Mouse (Mus musculus): ENCODE measurements at regions not wholly inside any gene's neighbourhood (a gene's known extent, or its start where the extent isn't known, plus 50 kb on each side); places are given as distances from the start of the nearest gene placed in this dataset.
A peak's percentile ranks its signal among the peaks of the same experiment; 100 is the strongest.

DNA sequence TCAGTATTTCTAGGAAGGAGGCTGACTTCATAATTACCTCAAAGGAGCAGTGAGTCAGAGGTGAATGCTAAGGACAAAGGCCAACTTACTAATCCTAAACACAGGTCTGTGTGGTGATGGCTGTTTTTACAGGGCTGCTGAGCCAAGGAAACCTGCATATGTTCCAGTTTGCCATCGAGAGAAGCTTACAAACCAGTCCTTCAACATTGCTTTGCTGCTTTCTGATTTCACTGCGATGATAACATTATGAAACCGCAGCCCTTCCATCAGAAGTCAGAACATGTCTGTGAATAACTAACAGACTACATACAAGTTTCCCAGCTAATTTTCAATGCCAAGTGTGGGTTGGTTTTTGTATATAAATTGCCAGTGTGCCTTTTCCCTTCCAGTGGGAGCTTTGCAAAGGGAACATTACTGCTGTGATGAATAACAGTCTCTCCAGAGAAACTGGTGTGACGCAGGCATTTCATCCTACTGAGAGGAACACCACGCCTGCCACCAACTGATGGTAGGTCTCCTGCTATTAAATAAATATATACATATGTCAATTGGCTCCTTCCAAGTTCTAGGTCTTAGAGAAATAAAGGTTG, 128.9 kb upstream of the Pfn2 start:
- WGBS, result 88% methylated on average over 5 of the region's 5 CpGs
- ATAC-seq (ENCODE audit: insufficient read depth, low FRiP score, low TSS enrichment) (no peak), DNase-seq (ENCODE audit: low spot score) (no peak)
- H3K4me2 ChIP-seq (ENCODE audit: low read depth), result no peak overlapping the region
- H3K9ac ChIP-seq (ENCODE audit: low read length), result no peak overlapping the region
- H3K27ac ChIP-seq (ENCODE audit: low read depth, low read length), result no peak overlapping the region
- H3K27me3 ChIP-seq (ENCODE audit: control insufficient read depth, insufficient read depth, low read length), result no peaks in the 10 kb centered on the region
- H3K9me3 ChIP-seq (ENCODE audit: control insufficient read depth, low read length), result no peaks in the 10 kb centered on the region
- no peaks in the 10 kb centered on the region; the same call in 1 of the 2 replicates for H3K4me1 ChIP-seq (ENCODE audit: control insufficient read depth, insufficient read depth, low read length)
- H3K36me3 ChIP-seq (ENCODE audit: control insufficient read depth, insufficient read depth, low read length), result no peaks in the 10 kb centered on the region
- no peak overlapping the region for H3K4me3 ChIP-seq (ENCODE audit: low read depth, low read length)

DNA sequence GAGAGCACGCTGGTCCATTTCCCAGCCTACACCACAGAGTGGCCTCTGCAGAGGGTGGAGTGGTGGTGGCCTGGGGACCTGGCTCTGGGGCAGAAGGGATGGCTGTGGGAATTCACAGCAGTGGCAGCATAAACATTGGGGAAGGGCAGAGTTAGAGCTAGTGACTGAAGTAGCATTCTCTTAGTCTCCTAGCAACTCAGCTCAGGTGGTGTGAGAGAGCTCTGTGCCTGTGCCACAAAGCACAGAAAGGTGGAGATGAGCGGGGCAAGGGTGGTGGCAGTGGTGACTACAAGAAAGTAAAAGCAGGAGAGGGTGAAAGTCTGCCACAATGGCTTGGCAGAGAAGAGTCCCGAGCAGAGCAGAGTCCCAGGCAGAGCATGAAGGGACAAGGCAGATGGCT, 140.3 kb upstream of the Pfn2 start:
- no peak for DNase-seq (ENCODE audit: low spot score)
- WGBS, result 88% methylated on average over 3 of the region's 3 CpGs
- Histone ChIP-seq H3K9ac (ENCODE audit: low read length) (no peak overlapping the region), H3K4me1 (ENCODE audit: control insufficient read depth, insufficient read depth, low read length) (no peaks in the 10 kb centered on the region), H3K4me3 (ENCODE audit: low read depth, low read length) (no peak overlapping the region), H3K36me3 (ENCODE audit: control insufficient read depth, insufficient read depth, low read length) (no peaks in the 10 kb centered on the region), H3K9me3 (ENCODE audit: control insufficient read depth, low read length) (no peaks in the 10 kb centered on the region), H3K27ac (ENCODE audit: low read depth, low read length) (no peak overlapping the region), H3K27me3 (ENCODE audit: control insufficient read depth, insufficient read depth, low read length) (no peaks in the 10 kb centered on the region), H3K4me2 (ENCODE audit: low read depth) (no peak overlapping the region)
- no peak for ATAC-seq (ENCODE audit: insufficient read depth, low FRiP score, low TSS enrichment)

DNA sequence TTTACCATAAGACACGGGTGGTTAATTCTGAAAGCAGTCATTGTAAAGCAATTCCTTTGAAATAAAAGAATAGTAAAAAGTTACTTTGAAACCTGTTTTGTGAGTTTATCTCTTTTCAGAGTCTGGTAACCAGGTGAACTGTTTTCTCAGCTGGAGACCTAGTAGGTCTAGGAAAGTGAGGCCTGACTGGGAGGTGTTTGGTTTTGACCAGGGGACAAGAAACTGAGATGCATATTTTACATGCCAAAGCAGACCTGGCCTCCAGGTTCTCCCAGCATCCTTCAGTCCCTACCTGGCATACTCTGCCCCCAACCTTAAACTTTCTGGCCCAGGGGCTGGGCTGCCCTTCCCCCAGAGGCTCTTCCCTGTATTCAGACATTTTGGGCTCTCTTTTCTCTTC, 142.9 kb upstream of the Pfn2 start:
- Histone ChIP-seq H3K4me3 (ENCODE audit: low read depth, low read length) (no peak overlapping the region), H3K27ac (ENCODE audit: low read depth, low read length) (no peak overlapping the region), H3K4me2 (ENCODE audit: low read depth) (no peak overlapping the region), H3K4me1 (ENCODE audit: control insufficient read depth, insufficient read depth, low read length) (no peaks in the 10 kb centered on the region), H3K36me3 (ENCODE audit: control insufficient read depth, insufficient read depth, low read length) (no peaks in the 10 kb centered on the region), H3K27me3 (ENCODE audit: control insufficient read depth, insufficient read depth, low read length) (no peaks in the 10 kb centered on the region), H3K9ac (ENCODE audit: low read length) (no peak overlapping the region), H3K9me3 (ENCODE audit: control insufficient read depth, low read length) (no peaks in the 10 kb centered on the region)
- DNase-seq (ENCODE audit: low spot score), result no peak
- no peak for ATAC-seq (ENCODE audit: insufficient read depth, low FRiP score, low TSS enrichment)
- 69% methylated on average over 1 of the region's 1 CpGs for WGBS

- ATAC-seq (ENCODE audit: insufficient read depth, low FRiP score, low TSS enrichment) (no peak), DNase-seq (ENCODE audit: low spot score) (no peak)
- no peak overlapping the region for H3K4me3 ChIP-seq (ENCODE audit: low read depth, low read length)
- H3K4me1 ChIP-seq (ENCODE audit: control insufficient read depth, insufficient read depth, low read length), result no peaks in the 10 kb centered on the region
- WGBS, result 82% methylated on average over 6 of the region's 6 CpGs
- H3K27ac ChIP-seq (ENCODE audit: low read depth, low read length), result no peak overlapping the region
- H3K27me3 ChIP-seq (ENCODE audit: control insufficient read depth, insufficient read depth, low read length), result no peaks in the 10 kb centered on the region
- no peaks in the 10 kb centered on the region for H3K9me3 ChIP-seq (ENCODE audit: control insufficient read depth, low read length)
- H3K4me2 ChIP-seq (ENCODE audit: low read depth), result no peak overlapping the region
- H3K36me3 ChIP-seq (ENCODE audit: control insufficient read depth, insufficient read depth, low read length), result no peaks in the 10 kb centered on the region
- H3K9ac ChIP-seq (ENCODE audit: low read length), result no peak overlapping the region
Observed at GRCm38 (mm10) chr3:57998121-57999102, 150.5 kb upstream of the Pfn2 start.

GRCm38 (mm10) chr3:58002792-58003574, 155.1 kb upstream of the Pfn2 start:
- Histone ChIP-seq H3K27me3 (ENCODE audit: control insufficient read depth, insufficient read depth, low read length) (no peaks in the 10 kb centered on the region), H3K27ac (ENCODE audit: low read depth, low read length) (no peak overlapping the region), H3K9ac (ENCODE audit: low read length) (no peak overlapping the region), H3K36me3 (ENCODE audit: control insufficient read depth, insufficient read depth, low read length) (no peaks in the 10 kb centered on the region), H3K9me3 (ENCODE audit: control insufficient read depth, low read length) (no peaks in the 10 kb centered on the region), H3K4me3 (ENCODE audit: low read depth, low read length) (no peak overlapping the region), H3K4me1 (ENCODE audit: control insufficient read depth, insufficient read depth, low read length) (no peaks in the 10 kb centered on the region), H3K4me2 (ENCODE audit: low read depth) (no peak overlapping the region)
- WGBS, result 52% methylated on average over 7 of the region's 7 CpGs
- DNase-seq (ENCODE audit: low spot score) (peak; percentile 26), ATAC-seq (ENCODE audit: insufficient read depth, low FRiP score, low TSS enrichment) (no peak)

- H3K9me3 ChIP-seq (ENCODE audit: control insufficient read depth, low read length), result no peaks in the 10 kb centered on the region
- no peaks in the 10 kb centered on the region for H3K27me3 ChIP-seq (ENCODE audit: control insufficient read depth, insufficient read depth, low read length)
- H3K9ac ChIP-seq (ENCODE audit: low read length), result no peak overlapping the region
- WGBS, result 65% methylated on average over 3 of the region's 3 CpGs
- H3K27ac ChIP-seq (ENCODE audit: low read depth, low read length), result no peak overlapping the region
- no peak overlapping the region for H3K4me2 ChIP-seq (ENCODE audit: low read depth)
- no peak overlapping the region for H3K4me3 ChIP-seq (ENCODE audit: low read depth, low read length)
- peak; percentile 35 for DNase-seq (ENCODE audit: low spot score)
- H3K4me1 ChIP-seq (ENCODE audit: control insufficient read depth, insufficient read depth, low read length), result no peaks in the 10 kb centered on the region
- no peak for ATAC-seq (ENCODE audit: insufficient read depth, low FRiP score, low TSS enrichment)
- no peaks in the 10 kb centered on the region for H3K36me3 ChIP-seq (ENCODE audit: control insufficient read depth, insufficient read depth, low read length)
Observed at GRCm38 (mm10) chr3:58024750-58025392, 177.0 kb upstream of the Pfn2 start.

GRCm38 (mm10) chr3:58049618-58050017, 201.7 kb upstream of the Pfn2 start:
- no peaks in the 10 kb centered on the region; the same call in 1 of the 2 replicates for H3K4me1 ChIP-seq (ENCODE audit: control insufficient read depth, insufficient read depth, low read length)
- H3K4me2 ChIP-seq (ENCODE audit: low read depth), result no peak overlapping the region
- WGBS, result 94% methylated on average over 1 of the region's 1 CpGs
- DNase-seq (ENCODE audit: low spot score) (no peak), ATAC-seq (ENCODE audit: insufficient read depth, low FRiP score, low TSS enrichment) (no peak)
- no peaks in the 10 kb centered on the region for H3K36me3 ChIP-seq (ENCODE audit: control insufficient read depth, insufficient read depth, low read length)
- no peak overlapping the region for H3K27ac ChIP-seq (ENCODE audit: low read depth, low read length)
- no peak overlapping the region for H3K4me3 ChIP-seq (ENCODE audit: low read depth, low read length)
- H3K9me3 ChIP-seq (ENCODE audit: control insufficient read depth, low read length), result no peaks in the 10 kb centered on the region
- no peak overlapping the region for H3K9ac ChIP-seq (ENCODE audit: low read length)
- H3K27me3 ChIP-seq (ENCODE audit: control insufficient read depth, insufficient read depth, low read length), result no peaks in the 10 kb centered on the region

- no peak for DNase-seq (ENCODE audit: low spot score)
- 79% methylated on average over 7 of the region's 7 CpGs for WGBS
- Histone ChIP-seq H3K4me2 (ENCODE audit: low read depth) (no peak overlapping the region), H3K9ac (ENCODE audit: low read length) (no peak overlapping the region), H3K9me3 (ENCODE audit: control insufficient read depth, low read length) (no peaks in the 10 kb centered on the region), H3K4me1 (ENCODE audit: control insufficient read depth, insufficient read depth, low read length) (no peaks in the 10 kb centered on the region), H3K4me3 (ENCODE audit: low read depth, low read length) (no peak overlapping the region), H3K27ac (ENCODE audit: low read depth, low read length) (no peak overlapping the region), H3K36me3 (ENCODE audit: control insufficient read depth, insufficient read depth, low read length) (no peaks in the 10 kb centered on the region), H3K27me3 (ENCODE audit: control insufficient read depth, insufficient read depth, low read length) (no peaks in the 10 kb centered on the region)
- no peak for ATAC-seq (ENCODE audit: insufficient read depth, low FRiP score, low TSS enrichment)
Observed at GRCm38 (mm10) chr3:58054726-58055125, 206.8 kb upstream of the Pfn2 start.

Data from neural tube, embryonic 11.5 days (tissue).